Mouse (Mus musculus) hindbrain, embryonic 11.5 days (tissue): ENCODE data around the gene Rnf39. TPM values are rescaled to one million over a fixed set of nuclear protein-coding genes. Genes with fewer than 3 reads are reported as not detected.
A peak's percentile ranks its signal among the peaks of the same experiment; 100 is the strongest.

Experiments
- ATAC-seq: fragments of 200-750 bp; cut with Nextera tagmentation; 2 replicates; pipeline ENCODE4 v1.8.0; 2017; ENCODE audit warnings: mild to moderate bottlenecking, moderate TSS enrichment, moderate library complexity; ENCODE audit not compliant: low FRiP score
- DNase-seq: peaks from one replicate; pipeline ENCODE4 v3.0.0-alpha.2; 2015; ENCODE audit warnings: low spot score
- H3K27ac ChIP-seq: fragments of 300-500 bp; sonication (generic); 2 replicates; pipeline ENCODE4 v1.5.1; 2014; ENCODE audit warnings: mild to moderate bottlenecking, low read depth, low read length
- H3K27me3 ChIP-seq: fragments of 300-500 bp; sonication (generic); 2 replicates; pipeline ENCODE4 v1.6.1; 2014; ENCODE audit warnings: mild to moderate bottlenecking, low read length, moderate library complexity, mixed read lengths; ENCODE audit not compliant: control insufficient read depth, insufficient read depth
- H3K36me3 ChIP-seq: fragments of 300-500 bp; sonication (generic); 2 replicates; pipeline ENCODE4 v1.6.1; 2014; ENCODE audit warnings: mild to moderate bottlenecking, low read length, moderate library complexity, mixed read lengths; ENCODE audit not compliant: control insufficient read depth, insufficient read depth
- H3K4me1 ChIP-seq: fragments of 300-500 bp; sonication (generic); replicated peaks from 2 replicates; pipeline ENCODE4 v1.6.1; 2014; ENCODE audit warnings: low read length, mixed read lengths; ENCODE audit not compliant: control insufficient read depth, insufficient read depth
- H3K4me2 ChIP-seq: fragments of 300-500 bp; sonication (generic); replicated peaks from 2 replicates; pipeline ENCODE4 v1.6.1; 2014; ENCODE audit warnings: mild to moderate bottlenecking, low read depth, low read length
- H3K4me3 ChIP-seq: fragments of 300-500 bp; sonication (generic); 2 replicates; pipeline ENCODE4 v1.5.1; 2014; ENCODE audit warnings: low read depth, low read length
- H3K9ac ChIP-seq: fragments of 300-500 bp; sonication (generic); 2 replicates; pipeline ENCODE4 v1.6.1; 2014; ENCODE audit warnings: low read depth, low read length
- H3K9me3 ChIP-seq: fragments of 300-500 bp; sonication (generic); 2 replicates; pipeline ENCODE4 v1.6.1; 2016; ENCODE audit warnings: low read length; ENCODE audit not compliant: control insufficient read depth
- WGBS: fragments of 180-500 bp; shearing (Covaris S2); extraction: QIAGEN DNeasy Blood & Tissue Kit; methylation state at CpG from one replicate; pipeline ENCODE4 v1.1.7; 2014; 5-methylcytosine and 5-hydroxymethylcytosine counted together
- polyA plus RNA-seq: library from polyadenylated mRNA; unstranded; fragments of >200 nt; fragmentation: Nextera tagmentation; extraction: Ambion mirVana; gene quantifications from 2 replicates; pipeline ENCODE4 v1.2.1, GENCODE M21; 2014

Gene Rnf39
- polyA plus RNA-seq = 0.34 and 1.4 TPM in 2 replicates

DNA sequence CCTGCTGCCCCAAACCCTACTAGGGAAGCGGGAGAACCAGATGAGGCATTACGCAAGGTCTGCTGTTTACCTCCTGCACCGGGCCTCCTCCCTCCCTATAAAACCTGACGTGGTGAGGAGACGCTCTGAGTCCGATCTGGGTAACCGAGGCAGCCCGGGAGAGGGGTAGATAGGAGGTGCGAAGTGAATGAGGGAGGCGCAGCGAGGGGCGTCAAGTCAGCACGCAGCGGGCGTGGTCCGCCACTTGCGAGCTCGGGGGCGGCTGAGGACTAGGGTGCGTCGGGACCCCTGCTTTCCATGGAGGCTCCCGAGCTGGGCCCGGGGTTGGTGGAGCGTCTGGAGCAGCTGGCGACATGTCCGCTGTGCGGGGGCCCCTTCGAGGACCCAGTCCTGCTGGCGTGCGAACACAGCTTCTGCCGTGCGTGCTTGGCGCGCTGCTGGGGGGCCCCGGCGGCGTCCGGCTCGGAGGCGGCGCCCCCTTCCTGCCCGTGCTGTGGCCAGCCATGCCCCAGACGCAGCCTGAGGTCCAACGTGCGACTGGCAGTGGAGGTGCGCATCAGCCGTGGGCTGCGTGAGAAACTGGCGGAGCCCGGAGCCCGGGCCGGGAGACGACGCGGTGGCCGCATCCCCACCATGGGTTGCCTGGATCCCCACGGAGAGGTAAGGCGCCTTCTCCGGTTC lies at the start of gene Rnf39:
Gene Rnf39, plus strand, starts transcription at position 128 of the 681 bp plus-strand sequence.
- no peak within 1 kb of the TSS for H3K27ac ChIP-seq
- H3K9ac ChIP-seq = 0 out of 2 replicates have a peak within 1 kb of the TSS, but pooled peaks have one; percentile 47
- peak within 1 kb of the TSS; percentile 34 for H3K4me3 ChIP-seq
- ATAC-seq (no peak), DNase-seq (peak; percentile 34)
- peaks cover 3% of the 10 kb centered on the region; the same call in 1 of the 2 replicates for H3K4me1 ChIP-seq
- peaks cover 37% of the 10 kb centered on the region for H3K27me3 ChIP-seq
- H3K9me3 ChIP-seq = no peaks in the 10 kb centered on the region
- no peaks in the 10 kb centered on the region for H3K36me3 ChIP-seq
- 4% methylated on average over 55 of the region's 59 CpGs for WGBS
- peak within 1 kb of the TSS; percentile 55 for H3K4me2 ChIP-seq

DNA sequence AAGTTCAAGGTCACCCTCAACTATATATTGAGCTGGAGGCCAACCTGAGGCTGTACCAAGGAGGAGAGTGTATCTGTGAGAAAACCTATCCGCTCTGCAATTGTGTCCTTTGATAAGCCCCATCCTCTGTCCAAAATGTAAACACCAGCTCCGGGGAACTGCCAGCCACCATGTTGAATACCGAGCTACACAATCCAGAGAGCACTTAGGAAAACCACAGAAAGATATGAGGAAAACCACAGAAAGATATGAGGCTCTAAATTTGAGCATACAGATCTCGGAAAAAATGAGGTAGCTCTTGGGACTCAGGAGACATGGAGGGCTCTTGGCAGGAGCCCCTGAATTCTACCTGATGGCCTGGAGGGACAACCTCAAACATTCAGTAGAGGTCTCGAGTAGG lies 49.3 kb upstream of the Rnf39 start:
- H3K36me3 ChIP-seq = no peaks in the 10 kb centered on the region
- no peak overlapping the region for H3K9ac ChIP-seq
- 82% methylated on average over 5 of the region's 5 CpGs for WGBS
- no peaks in the 10 kb centered on the region for H3K9me3 ChIP-seq
- H3K27ac ChIP-seq = no peak overlapping the region
- no peaks in the 10 kb centered on the region for H3K27me3 ChIP-seq
- H3K4me1 ChIP-seq = no peaks in the 10 kb centered on the region
- DNase-seq (no peak), ATAC-seq (no peak)
- H3K4me3 ChIP-seq = no peak overlapping the region
- H3K4me2 ChIP-seq = no peak overlapping the region

GRCm38 (mm10) chr17:36896583-36896982 lies 46.1 kb upstream of the Rnf39 start:
- no peaks in the 10 kb centered on the region for H3K27me3 ChIP-seq
- no peaks in the 10 kb centered on the region for H3K36me3 ChIP-seq
- ATAC-seq = no peak
- H3K9me3 ChIP-seq = no peaks in the 10 kb centered on the region
- H3K4me2 ChIP-seq = no peak overlapping the region
- H3K9ac ChIP-seq = no peak overlapping the region
- no peaks in the 10 kb centered on the region for H3K4me1 ChIP-seq
- DNase-seq = peak; percentile 60
- H3K27ac ChIP-seq = no peak overlapping the region
- H3K4me3 ChIP-seq = no peak overlapping the region
- 73% methylated on average over 1 of the region's 1 CpGs for WGBS

DNA sequence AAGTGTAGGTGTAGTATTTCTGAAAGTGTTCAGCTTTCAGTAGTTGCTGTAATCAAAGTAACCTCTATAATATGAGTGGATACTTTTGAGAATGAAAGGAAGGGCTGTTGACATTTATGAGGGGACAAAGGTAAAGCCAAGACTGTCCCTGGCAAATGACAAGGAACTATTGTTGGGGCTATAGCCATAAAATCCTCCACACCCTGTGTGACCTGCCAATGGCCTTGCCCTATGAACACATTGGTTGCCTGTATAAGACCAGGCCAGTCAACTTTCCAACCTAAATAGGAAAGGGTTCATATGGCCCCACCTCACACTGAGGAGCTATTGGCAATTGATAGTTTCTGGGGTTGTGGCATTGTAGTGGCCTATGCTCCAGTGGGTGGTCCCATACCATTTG lies 45.7 kb upstream of the Rnf39 start:
- H3K4me3 ChIP-seq = no peak overlapping the region
- H3K4me2 ChIP-seq = no peak overlapping the region
- H3K9ac ChIP-seq = no peak overlapping the region
- no peaks in the 10 kb centered on the region for H3K36me3 ChIP-seq
- H3K27ac ChIP-seq = no peak overlapping the region
- H3K27me3 ChIP-seq = no peaks in the 10 kb centered on the region
- no peaks in the 10 kb centered on the region for H3K9me3 ChIP-seq
- ATAC-seq = no peak
- DNase-seq = no peak
- no peaks in the 10 kb centered on the region for H3K4me1 ChIP-seq

- Histone ChIP-seq H3K36me3 (no peaks in the 10 kb centered on the region), H3K4me1 (no peaks in the 10 kb centered on the region), H3K4me2 (no peak within 1 kb of the TSS), H3K4me3 (no peak within 1 kb of the TSS), H3K9me3 (no peaks in the 10 kb centered on the region), H3K27me3 (no peaks in the 10 kb centered on the region), H3K9ac (no peak within 1 kb of the TSS), H3K27ac (no peak within 1 kb of the TSS)
- no peak for ATAC-seq
- DNase-seq = no peak
- WGBS = 82% methylated on average over 6 of the region's 6 CpGs
Observed at GRCm38 (mm10) chr17:36897552-36898205, 45.0 kb upstream of the Rnf39 start, which contains the start of gene Trim31. Trim31 (plus strand) TSS chr17:36898118.

DNA sequence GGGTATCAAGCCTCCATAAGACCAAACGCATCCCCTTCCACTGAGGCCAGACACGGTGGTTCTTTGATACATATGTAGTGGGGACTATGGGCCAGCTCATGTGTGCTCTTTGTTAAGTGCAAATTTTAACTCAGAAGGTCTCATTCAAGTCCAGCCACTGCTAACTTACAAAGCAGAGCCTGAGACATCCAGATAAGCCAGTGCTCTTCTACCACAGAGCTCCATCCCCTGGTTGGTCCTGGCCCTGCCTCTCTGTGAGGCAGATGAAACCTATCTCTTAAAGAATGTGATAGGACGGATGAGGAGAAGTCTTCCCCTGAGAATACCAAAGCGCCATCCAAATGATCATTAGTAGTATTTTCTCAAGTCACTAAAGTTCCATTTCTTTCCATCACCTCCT lies 43.3 kb upstream of the Rnf39 start:
- H3K9me3 ChIP-seq = no peaks in the 10 kb centered on the region
- no peaks in the 10 kb centered on the region for H3K36me3 ChIP-seq
- WGBS = 76% methylated on average over 4 of the region's 4 CpGs
- no peak overlapping the region for H3K4me3 ChIP-seq
- H3K4me2 ChIP-seq = no peak overlapping the region
- H3K9ac ChIP-seq = no peak overlapping the region
- H3K4me1 ChIP-seq = no peaks in the 10 kb centered on the region
- ATAC-seq = no peak
- no peak overlapping the region for H3K27ac ChIP-seq
- H3K27me3 ChIP-seq = no peaks in the 10 kb centered on the region
- no peak for DNase-seq

DNA sequence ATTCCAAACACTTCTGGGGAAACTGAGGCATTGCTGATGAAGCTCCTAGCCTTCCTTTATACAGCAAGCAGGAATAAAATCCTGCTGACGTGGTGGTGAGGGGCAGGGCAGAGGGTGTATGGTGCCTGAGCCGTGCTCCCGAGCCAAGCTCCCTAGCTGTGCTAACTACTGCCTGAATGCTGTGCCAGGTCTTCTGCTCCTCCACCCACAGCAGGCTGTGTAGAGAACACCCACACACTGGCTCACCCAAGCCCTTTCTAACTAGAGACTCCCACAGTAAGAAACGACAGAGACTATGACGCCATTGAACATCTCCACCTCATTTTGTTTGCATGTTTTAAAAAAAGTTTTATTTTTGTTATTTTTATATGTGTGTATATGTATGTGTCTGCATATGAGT lies 42.7 kb upstream of the Rnf39 start:
- Histone ChIP-seq H3K27me3 (no peaks in the 10 kb centered on the region), H3K4me1 (no peaks in the 10 kb centered on the region), H3K27ac (no peak overlapping the region), H3K4me2 (no peak overlapping the region), H3K9me3 (no peaks in the 10 kb centered on the region), H3K4me3 (no peak overlapping the region), H3K9ac (no peak overlapping the region), H3K36me3 (no peaks in the 10 kb centered on the region)
- ATAC-seq (no peak), DNase-seq (no peak)
- WGBS = 80% methylated on average over 5 of the region's 5 CpGs

- no peaks in the 10 kb centered on the region for H3K4me1 ChIP-seq
- DNase-seq = no peak
- no peaks in the 10 kb centered on the region for H3K9me3 ChIP-seq
- H3K4me3 ChIP-seq = no peak overlapping the region
- no peak for ATAC-seq
- no peak overlapping the region for H3K9ac ChIP-seq
- H3K27ac ChIP-seq = no peak overlapping the region
- no peak overlapping the region for H3K4me2 ChIP-seq
- H3K36me3 ChIP-seq = no peaks in the 10 kb centered on the region
- no peaks in the 10 kb centered on the region for H3K27me3 ChIP-seq
- 25% methylated on average over 1 of the region's 1 CpGs for WGBS
Observed at GRCm38 (mm10) chr17:36900691-36901090, 42.0 kb upstream of the Rnf39 start.

DNA sequence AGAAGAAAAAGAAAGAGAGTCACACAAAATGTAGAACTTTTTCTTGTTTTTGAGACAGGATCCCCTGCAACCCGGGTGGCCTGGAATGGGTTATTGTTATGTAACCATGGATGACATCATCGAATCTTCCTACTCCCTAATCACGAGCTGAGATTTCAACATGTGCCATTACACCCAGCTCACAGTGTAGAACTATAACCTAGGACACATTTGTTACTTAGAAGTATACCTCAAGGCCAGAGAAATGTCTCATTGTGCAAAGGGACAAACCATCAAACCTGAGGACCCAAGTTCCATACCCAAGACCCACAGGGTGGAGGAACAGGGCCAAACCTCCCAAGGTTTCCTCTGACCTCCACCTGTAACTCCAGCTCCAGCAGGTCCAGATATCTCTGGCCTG lies 39.1 kb upstream of the Rnf39 start:
- DNase-seq (no peak), ATAC-seq (no peak)
- no peaks in the 10 kb centered on the region for H3K27me3 ChIP-seq
- no peak overlapping the region for H3K4me3 ChIP-seq
- no peaks in the 10 kb centered on the region for H3K4me1 ChIP-seq
- H3K36me3 ChIP-seq = no peaks in the 10 kb centered on the region
- H3K9me3 ChIP-seq = no peaks in the 10 kb centered on the region
- no peak overlapping the region for H3K9ac ChIP-seq
- no peak overlapping the region for H3K4me2 ChIP-seq
- no peak overlapping the region for H3K27ac ChIP-seq
- 69% methylated on average over 3 of the region's 3 CpGs for WGBS
